Mouse (Mus musculus): ENCODE measurements around the gene Dhodh.

DNA sequence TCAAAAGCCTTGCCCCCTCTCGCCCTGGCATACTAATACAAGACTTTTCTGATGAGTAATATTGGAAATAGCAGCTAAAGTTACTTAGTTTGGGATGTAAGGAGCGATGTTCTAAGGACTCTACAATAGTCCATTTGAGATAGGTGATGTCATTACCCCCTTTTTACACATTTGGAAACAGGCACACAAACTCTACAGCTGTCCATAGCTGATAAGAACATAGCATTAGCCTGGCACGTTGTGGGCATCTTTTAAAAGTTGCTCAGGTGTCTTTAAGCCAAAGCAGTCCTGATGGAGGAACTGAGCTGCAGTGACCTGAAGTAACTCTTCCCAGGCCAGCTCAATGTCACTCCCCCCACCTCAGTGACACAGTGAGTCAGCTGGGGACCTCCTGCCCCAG is 17.1 kb downstream of the Dhodh start:
- no peak for TF ChIP-seq CTCF (IDR thresholded peaks at IDR 0.05; ENCODE audit: low read depth, low read length)
- TF ChIP-seq POLR2A (IDR thresholded peaks at IDR 0.05; ENCODE audit: insufficient read depth, low read length), result no peak
- no peak for TF ChIP-seq EP300 (IDR thresholded peaks at IDR 0.05; ENCODE audit: insufficient read depth, low read depth, low read length)

Data from ES-Bruce4 (cell line).